Mouse (Mus musculus): ENCODE measurements around the gene Gsdmc3. TPM values are rescaled to one million over a fixed set of nuclear protein-coding genes. Genes with fewer than 3 reads are reported as not detected.

Gsdmc3 gene
- polyA plus RNA-seq, 1 experiment from 2014 or later = not detected

Other genes with a start within 250 kb of the Gsdmc3 start
- gene Gsdmc2, start 33.4 kb downstream of the Gsdmc3 start, polyA plus RNA-seq (2016; fragmentation: Nextera tagmentation; extraction: Ambion mirVana) = not detected in 2 replicates
- not detected in 2 replicates for gene Gsdmc4, start 33.7 kb upstream of the Gsdmc3 start, polyA plus RNA-seq (2016; fragmentation: Nextera tagmentation; extraction: Ambion mirVana)
- gene Fam49b, start 181.9 kb upstream of the Gsdmc3 start, polyA plus RNA-seq (2016; fragmentation: Nextera tagmentation; extraction: Ambion mirVana) = 100 and 105 TPM in 2 replicates

Data from neural tube, embryonic 12.5 days (tissue).